Mouse (Mus musculus) thymus, adult 2 months (tissue): ENCODE measurements around the gene Zmat5.

Source experiments
- CTCF ChIP-seq: fragments of 200-500 bp; IDR thresholded peaks from 2 replicates; pipeline ENCODE4 v1.5.1; 2012; ENCODE audit warnings: mild to moderate bottlenecking, control low read depth, low read length, moderate library complexity, borderline replicate concordance; ENCODE audit not compliant: control insufficient read depth, poor library complexity, insufficient read depth; ENCODE audit errors: extremely low read depth
- POLR2A ChIP-seq: fragments of 200-500 bp; IDR thresholded peaks from 2 replicates; pipeline ENCODE4 v1.6.1; 2012; ENCODE audit warnings: mild to moderate bottlenecking, low read length, control low read depth, moderate library complexity; ENCODE audit not compliant: control insufficient read depth, poor library complexity, insufficient read depth; ENCODE audit errors: extremely low read depth

DNA sequence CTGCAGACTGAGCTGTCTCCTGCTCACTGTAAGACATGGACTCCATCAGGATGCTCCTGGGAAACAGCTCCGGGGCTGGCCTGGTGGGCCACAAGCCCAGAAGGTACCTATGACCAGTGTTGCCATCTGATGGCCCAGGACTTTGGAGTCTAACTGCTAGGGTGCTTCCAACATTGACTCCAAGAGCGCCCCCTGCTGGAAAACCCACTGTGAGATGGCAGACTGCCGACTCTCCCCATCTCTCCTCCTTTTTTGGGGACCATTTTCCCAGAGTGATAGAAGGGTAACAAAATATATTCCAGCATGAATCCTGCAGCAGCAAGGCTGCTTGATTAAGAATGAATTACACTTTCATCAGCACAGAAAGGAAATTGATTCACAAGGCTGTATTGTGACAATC lies 68.4 kb downstream of the Zmat5 start:
- TF ChIP-seq CTCF (peak; percentile 48; the same call in 1 of the 2 replicates), POLR2A (no peak)
